Mouse (Mus musculus) brain, embryonic 14.5 days (tissue): ENCODE measurements at regions not wholly inside any gene's neighbourhood (a gene's known extent, or its start where the extent isn't known, plus 50 kb on each side); places are given as distances from the start of the nearest gene placed in this dataset.

Experiments
- DNase-seq: peaks from one replicate; pipeline ENCODE4 v3.0.0-alpha.2; 2011; ENCODE audit warnings: low read depth
- CTCF ChIP-seq: fragments of 200-500 bp; IDR thresholded peaks from 2 replicates; pipeline ENCODE4 v1.5.1; 2012; ENCODE audit warnings: inconsistent platforms, mild to moderate bottlenecking, moderate library complexity, borderline replicate concordance; ENCODE audit not compliant: insufficient read depth, insufficient read length; ENCODE audit errors: extremely low read depth
- POLR2A ChIP-seq: fragments of 200-500 bp; IDR thresholded peaks from 2 replicates; pipeline ENCODE4 v1.6.1; 2012; ENCODE audit warnings: mild to moderate bottlenecking, inconsistent platforms, borderline replicate concordance; ENCODE audit not compliant: poor library complexity, insufficient read depth, insufficient read length, severe bottlenecking; ENCODE audit errors: extremely low read depth

GRCm38 (mm10) chr4:22986763-22987468, 498.8 kb upstream of the Pou3f2 start:
- TF ChIP-seq POLR2A (no peak), CTCF (no peak)
- DNase-seq, result no peak

- TF ChIP-seq CTCF, result no peak
- TF ChIP-seq POLR2A, result no peak
- peak; percentile 94 for DNase-seq
These were observed 485.5 kb upstream of the Pou3f2 start for GRCm38 (mm10) chr4:22973585-22974116.

GRCm38 (mm10) chr4:22972784-22973584, 484.8 kb upstream of the Pou3f2 start:
- TF ChIP-seq CTCF (no peak), POLR2A (no peak)
- peak; percentile 91 for DNase-seq

DNA sequence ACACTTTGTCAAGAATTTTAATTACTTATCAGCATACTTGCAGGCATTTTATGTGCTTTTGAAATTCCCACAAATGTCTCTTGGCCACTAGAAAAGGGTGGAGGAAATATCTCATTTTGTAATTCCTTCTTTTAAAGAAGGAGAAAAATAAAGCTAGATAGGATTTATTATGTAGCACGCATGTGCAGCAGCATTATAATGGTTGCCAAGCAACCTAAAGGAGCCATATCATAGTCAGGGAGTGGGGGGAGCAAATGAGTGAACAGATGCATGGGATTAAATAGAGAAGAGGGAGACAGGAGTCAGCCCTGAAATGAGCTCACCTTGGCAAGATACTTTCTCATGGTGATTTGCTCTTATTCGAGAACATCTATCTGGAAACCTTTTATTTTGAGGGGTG, 483.0 kb upstream of the Pou3f2 start:
- DNase-seq, result peak; percentile 87
- TF ChIP-seq POLR2A (no peak), CTCF (no peak)

- TF ChIP-seq POLR2A, result no peak
- no peak for TF ChIP-seq CTCF
- DNase-seq, result peak; percentile 89
These were observed 482.3 kb upstream of the Pou3f2 start for GRCm38 (mm10) chr4:22970495-22970894.

DNA sequence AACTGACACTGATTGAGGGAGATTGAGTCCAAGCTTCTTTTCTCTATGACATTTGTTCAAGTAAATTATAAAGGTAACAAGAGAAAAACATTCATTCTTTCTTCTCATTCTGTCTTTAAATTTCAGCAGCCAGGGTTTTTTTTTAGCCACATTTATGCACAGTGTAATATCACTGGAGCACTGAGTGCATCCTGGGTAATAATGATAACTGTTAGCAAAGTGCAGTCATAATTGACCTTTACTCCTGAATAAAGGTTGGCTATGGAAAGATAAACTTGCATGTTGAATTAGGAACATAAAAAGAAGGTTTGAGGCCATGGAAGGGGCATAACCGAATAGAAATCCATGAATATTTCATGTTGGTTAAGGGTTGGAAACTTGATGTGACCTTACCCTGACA, 461.3 kb upstream of the Pou3f2 start:
- TF ChIP-seq POLR2A (no peak), CTCF (no peak)
- no peak for DNase-seq

DNA sequence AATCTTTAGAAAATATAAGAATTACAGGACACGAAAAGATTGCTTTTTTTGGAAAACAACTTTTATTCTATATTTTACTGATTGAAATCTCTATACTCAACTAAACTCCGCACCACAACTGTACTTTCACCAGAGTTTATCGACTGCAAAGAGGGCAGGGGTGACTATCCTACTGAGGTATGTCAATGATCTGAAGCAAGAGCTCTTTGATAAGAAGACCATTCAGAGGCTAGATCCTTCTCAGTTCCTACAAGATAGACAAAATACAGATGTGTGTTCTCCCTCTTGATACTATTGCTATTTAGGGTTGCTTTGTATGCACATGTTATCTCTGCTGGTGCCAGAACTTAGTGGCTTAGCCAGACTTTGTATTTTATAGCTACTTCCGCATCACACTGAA, 460.7 kb upstream of the Pou3f2 start:
- TF ChIP-seq CTCF, result no peak
- TF ChIP-seq POLR2A, result no peak
- no peak for DNase-seq

- TF ChIP-seq CTCF (no peak), POLR2A (no peak)
- DNase-seq, result peak; percentile 83
These were observed 458.7 kb upstream of the Pou3f2 start for GRCm38 (mm10) chr4:22946788-22947406.

GRCm38 (mm10) chr4:22938302-22938701, 450.1 kb upstream of the Pou3f2 start:
- no peak for TF ChIP-seq POLR2A
- no peak for TF ChIP-seq CTCF
- no peak for DNase-seq

- no peak for DNase-seq
- TF ChIP-seq CTCF, result no peak
- no peak for TF ChIP-seq POLR2A
These were observed 436.0 kb upstream of the Pou3f2 start for GRCm38 (mm10) chr4:22924181-22924580.

- peak; percentile 26 for DNase-seq
- TF ChIP-seq POLR2A (no peak), CTCF (no peak)
These were observed 426.7 kb upstream of the Pou3f2 start for GRCm38 (mm10) chr4:22914886-22915285.
